Mouse (Mus musculus): ENCODE measurements around the gene Fkbp9. TPM values are rescaled to one million over a fixed set of nuclear protein-coding genes. Genes with fewer than 3 reads are reported as not detected.

The Fkbp9 gene
- polyA plus RNA-seq, 1 experiment from 2014 or later: 29.2 TPM

Other genes starting within 250 kb of the Fkbp9 start
- gene Lsm5, start 127.3 kb upstream of the Fkbp9 start, polyA plus RNA-seq (2015; fragmentation: Nextera tagmentation; extraction: Ambion mirVana): 108 and 121 TPM in 2 replicates
- gene Avl9, start 117.2 kb upstream of the Fkbp9 start, polyA plus RNA-seq (2015; fragmentation: Nextera tagmentation; extraction: Ambion mirVana): 33.6 and 34.4 TPM in 2 replicates
- 33.7 and 37.0 TPM in 2 replicates for gene Kbtbd2, start 34.2 kb upstream of the Fkbp9 start, polyA plus RNA-seq (2015; fragmentation: Nextera tagmentation; extraction: Ambion mirVana)
- 137 and 148 TPM in 2 replicates for gene Nt5c3, start 91.9 kb downstream of the Fkbp9 start, polyA plus RNA-seq (2015; fragmentation: Nextera tagmentation; extraction: Ambion mirVana)
- gene Vmn1r4, start 92.0 kb downstream of the Fkbp9 start, polyA plus RNA-seq (2015; fragmentation: Nextera tagmentation; extraction: Ambion mirVana): 0.62 and 0.72 TPM in 2 replicates
- not detected in 2 replicates for gene Vmn1r5, start 138.2 kb downstream of the Fkbp9 start, polyA plus RNA-seq (2015; fragmentation: Nextera tagmentation; extraction: Ambion mirVana)
- gene Vmn1r6, start 165.2 kb downstream of the Fkbp9 start, polyA plus RNA-seq (2015; fragmentation: Nextera tagmentation; extraction: Ambion mirVana): not detected in 2 replicates
- gene Vmn1r7, start 193.3 kb downstream of the Fkbp9 start, polyA plus RNA-seq (2015; fragmentation: Nextera tagmentation; extraction: Ambion mirVana): not detected in 2 replicates
- gene Vmn1r8, start 200.2 kb downstream of the Fkbp9 start, polyA plus RNA-seq (2015; fragmentation: Nextera tagmentation; extraction: Ambion mirVana): not detected in 2 replicates
- gene Vmn1r9, start 234.7 kb downstream of the Fkbp9 start, polyA plus RNA-seq (2015; fragmentation: Nextera tagmentation; extraction: Ambion mirVana): not detected in 2 replicates

All from midbrain, embryonic 13.5 days (tissue).